Mouse (Mus musculus) ES-E14 (cell line): ENCODE measurements at regions not wholly inside any gene's neighbourhood (a gene's known extent, or its start where the extent isn't known, plus 50 kb on each side); places are given as distances from the start of the nearest gene placed in this dataset.

Source experiments
- DNase-seq: peaks from one replicate; pipeline ENCODE4 v3.0.0-alpha.2; 2013; ENCODE audit warnings: low read depth, low spot score
- H3K27ac ChIP-seq: 2 replicates; pipeline ENCODE4 v1.5.1; 2012; ENCODE audit warnings: low read depth, mild to moderate bottlenecking, low read length, moderate library complexity, mixed read lengths; ENCODE audit not compliant: poor library complexity, insufficient read depth, severe bottlenecking
- H3K36me3 ChIP-seq: 2 replicates; pipeline ENCODE4 v1.6.1; 2012; ENCODE audit warnings: mild to moderate bottlenecking, low read length, moderate library complexity, mixed read lengths; ENCODE audit not compliant: control insufficient read depth, poor library complexity, insufficient read depth, severe bottlenecking
- H3K4me1 ChIP-seq, 2 experiments: fragments of 150-350 bp in 1 of 2; sonication (generic) in 1 of 2; 2 replicates each; pipeline ENCODE4 v1.6.1; 2012; ENCODE audit warnings: low read length in 2 of 2, mild to moderate bottlenecking in 1 of 2, mixed read lengths in 1 of 2; ENCODE audit not compliant: control insufficient read depth in 2 of 2, insufficient read depth in 2 of 2, poor library complexity in 1 of 2
- H3K4me3 ChIP-seq, 2 experiments: fragments of 150-350 bp in 1 of 2; sonication (generic) in 1 of 2; 2 replicates each; pipeline ENCODE4 v1.5.1; 2012; ENCODE audit warnings: low read length in 2 of 2, low read depth in 1 of 2, mild to moderate bottlenecking in 1 of 2, mixed read lengths in 1 of 2; ENCODE audit not compliant: insufficient read depth in 1 of 2, poor library complexity in 1 of 2, severe bottlenecking in 1 of 2
- H3K9ac ChIP-seq: 2 replicates; pipeline ENCODE4 v1.6.1; 2012; ENCODE audit warnings: low read depth, mild to moderate bottlenecking, low read length, mixed read lengths; ENCODE audit not compliant: poor library complexity, insufficient read depth, severe bottlenecking
- H3K9me3 ChIP-seq: fragments of 150-350 bp; sonication (generic); 2 replicates; pipeline ENCODE4 v1.6.1; 2012; ENCODE audit warnings: low read depth, mild to moderate bottlenecking, low read length; ENCODE audit not compliant: control insufficient read depth, insufficient read depth
- CHD2 ChIP-seq: IDR thresholded peaks from 2 replicates; pipeline ENCODE4 v1.6.1; 2014; ENCODE audit warnings: mild to moderate bottlenecking, low read depth, low read length, inconsistent platforms
- HCFC1 ChIP-seq: IDR thresholded peaks from 2 replicates; pipeline ENCODE4 v1.6.1; 2012; ENCODE audit warnings: low read length, inconsistent platforms, borderline replicate concordance; ENCODE audit not compliant: insufficient read depth
- MAFK ChIP-seq: IDR thresholded peaks from 2 replicates; pipeline ENCODE4 v1.6.1; 2014; ENCODE audit warnings: mild to moderate bottlenecking, low read depth, low read length, inconsistent platforms; ENCODE audit not compliant: insufficient read depth
- ZC3H11A ChIP-seq: IDR thresholded peaks from 2 replicates; pipeline ENCODE4 v1.6.1; 2012; ENCODE audit warnings: low read depth, mild to moderate bottlenecking, inconsistent platforms, low read length, borderline replicate concordance
- ZNF384 ChIP-seq: IDR thresholded peaks from 2 replicates; pipeline ENCODE4 v1.6.1; 2012; ENCODE audit warnings: low read depth, low read length, inconsistent platforms
- in situ Hi-C, 2 experiments: fragments of 600-800 bp; cut with MboI; formaldehyde crosslinking; loops; one replicate each; pipeline ENCODE4 v1.15.1; 2025; ENCODE audit warnings: low sequenced_read_pairs in 2 of 2, inconsistent platforms in 1 of 2; ENCODE audit not compliant: unreplicated experiment in 2 of 2

- H3K4me3 ChIP-seq = no peak overlapping the region
- no peak overlapping the region for H3K27ac ChIP-seq
- H3K9me3 ChIP-seq = no peaks in the 10 kb centered on the region
- no peak for DNase-seq
- no peaks in the 10 kb centered on the region for H3K4me1 ChIP-seq
- no peaks in the 10 kb centered on the region for H3K36me3 ChIP-seq
- TF ChIP-seq ZNF384 (no peak), CHD2 (no peak), HCFC1 (no peak), MAFK (no peak), ZC3H11A (no peak)
- in situ Hi-C loops = no loop called here
- H3K9ac ChIP-seq = no peak overlapping the region
These were observed 161.8 kb downstream of the Tomm20 start for GRCm38 (mm10) chr8:126783703-126784440.

- in situ Hi-C loops = no loop called here
- H3K4me1 ChIP-seq = no peaks in the 10 kb centered on the region
- H3K27ac ChIP-seq = no peak overlapping the region
- no peaks in the 10 kb centered on the region for H3K9me3 ChIP-seq
- DNase-seq = no peak
- H3K36me3 ChIP-seq = no peaks in the 10 kb centered on the region
- H3K4me3 ChIP-seq = no peak overlapping the region
- H3K9ac ChIP-seq = no peak overlapping the region
- TF ChIP-seq HCFC1 (no peak), ZC3H11A (no peak), CHD2 (no peak), ZNF384 (no peak), MAFK (no peak)
These were observed 167.0 kb downstream of the Tomm20 start for GRCm38 (mm10) chr8:126778673-126779072.

GRCm38 (mm10) chr8:126778131-126778530 lies 167.5 kb downstream of the Tomm20 start:
- no peak overlapping the region for H3K9ac ChIP-seq
- no peak overlapping the region for H3K27ac ChIP-seq
- no peak overlapping the region for H3K4me3 ChIP-seq
- H3K9me3 ChIP-seq = no peaks in the 10 kb centered on the region
- DNase-seq = no peak
- no peaks in the 10 kb centered on the region for H3K36me3 ChIP-seq
- in situ Hi-C loops = no loop called here
- no peaks in the 10 kb centered on the region for H3K4me1 ChIP-seq
- no peak for TF ChIP-seq ZC3H11A
- no peak for TF ChIP-seq HCFC1
- TF ChIP-seq ZNF384 = no peak
- TF ChIP-seq CHD2 = no peak
- TF ChIP-seq MAFK = no peak

- in situ Hi-C loops = no loop called here
- Histone ChIP-seq H3K27ac (no peak overlapping the region), H3K36me3 (no peaks in the 10 kb centered on the region), H3K4me1 (no peaks in the 10 kb centered on the region), H3K9ac (no peak overlapping the region), H3K4me3 (no peak overlapping the region), H3K9me3 (no peaks in the 10 kb centered on the region)
- TF ChIP-seq CHD2 (no peak), ZNF384 (no peak), HCFC1 (no peak), ZC3H11A (no peak), MAFK (no peak)
- DNase-seq = no peak
These were observed 168.8 kb downstream of the Tomm20 start for GRCm38 (mm10) chr8:126776605-126777469.
